Mouse (Mus musculus): Measurements from ENCODE around the gene Pls1. TPM values are rescaled to one million over a fixed set of nuclear protein-coding genes. Genes with fewer than 3 reads are reported as not detected.

Pls1 gene
- total and polyA plus RNA-seq, 3 experiments, result 0.16 TPM; not detected in 2

DNA sequence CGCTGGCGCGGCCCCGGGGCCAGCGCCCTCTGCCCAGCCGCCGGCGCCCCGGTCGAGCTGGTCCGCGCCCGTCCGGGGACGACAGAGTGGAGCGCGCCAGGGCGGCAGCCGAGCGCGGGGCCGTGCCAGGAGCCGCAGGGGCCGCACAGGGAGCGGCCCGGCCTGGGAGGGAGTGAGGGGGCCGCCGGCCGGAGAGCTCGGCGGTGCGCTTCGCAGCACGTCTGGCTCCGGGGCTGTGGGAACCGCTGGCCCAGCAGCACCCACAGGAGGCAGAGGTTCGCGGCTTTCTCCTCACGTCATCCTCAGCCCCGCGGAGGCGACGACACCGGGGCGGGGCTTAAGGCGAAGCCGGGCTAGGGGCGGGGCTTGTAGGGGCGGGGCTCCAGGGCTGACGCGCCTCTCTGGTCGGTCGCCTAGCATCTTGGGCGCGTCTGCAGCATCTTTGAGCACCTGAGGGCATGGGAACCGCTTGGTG, 95.0 kb downstream of the Pls1 start, which contains the start of gene Trpc1:
Gene Trpc1 (minus strand): TSS at position 339 of the 475 bp plus-strand sequence.
- DNase-seq (ENCODE audit: low spot score) (no peak), ATAC-seq (ENCODE audit: extremely low read depth, insufficient number of reproducible peaks, low FRiP score, poor library complexity, severe bottlenecking) (no peak)
- Histone ChIP-seq H3K4me1 (ENCODE audit: insufficient read depth, low read depth, low read length) (no peaks in the 10 kb centered on the region), H3K27me3 (ENCODE audit: insufficient read depth, low read length) (no peaks in the 10 kb centered on the region), H3K4me3 (ENCODE audit: low read depth, low read length) (no peak within 1 kb of the TSS), H3K36me3 (replicated peaks) (no peaks in the 10 kb centered on the region), H3K9me3 (replicated peaks) (peaks cover 11% of the 10 kb centered on the region; the same call in 1 of the 2 replicates)
- no peak for TF ChIP-seq GATA1 (IDR thresholded peaks at IDR 0.05; ENCODE audit: borderline replicate concordance, low read length)
- no peak for TF ChIP-seq GATA2 (IDR thresholded peaks at IDR 0.05; ENCODE audit: borderline replicate concordance, low read depth, low read length)

DNA sequence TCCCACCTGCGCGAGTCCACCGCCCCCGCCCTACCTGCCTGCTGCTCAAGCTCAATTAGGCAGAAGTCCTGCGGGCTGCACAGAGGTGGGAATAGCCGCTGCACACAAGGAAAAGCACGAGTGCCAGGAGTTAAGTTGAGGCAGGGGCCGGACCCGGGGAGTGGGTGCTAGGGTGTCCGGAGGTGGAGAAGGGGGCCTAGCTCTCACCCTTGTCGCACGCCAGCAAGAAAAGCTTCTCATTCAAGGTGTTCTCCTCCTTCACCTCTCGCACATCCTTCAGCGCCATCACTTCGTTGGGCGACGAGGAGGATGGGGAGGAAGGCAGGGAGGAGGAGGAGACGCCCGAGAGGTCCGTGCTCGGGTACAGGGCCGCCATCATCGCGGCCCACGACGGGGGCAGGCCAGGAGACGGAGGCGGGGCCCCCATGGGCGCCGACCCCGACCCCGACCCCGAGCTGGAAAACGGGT, 95.6 kb downstream of the Pls1 start:
- Histone ChIP-seq H3K27me3 (ENCODE audit: insufficient read depth, low read length) (no peaks in the 10 kb centered on the region), H3K4me3 (ENCODE audit: low read depth, low read length) (no peak overlapping the region), H3K4me1 (ENCODE audit: insufficient read depth, low read depth, low read length) (no peaks in the 10 kb centered on the region), H3K9me3 (replicated peaks) (peaks cover 11% of the 10 kb centered on the region; the same call in 1 of the 2 replicates), H3K36me3 (replicated peaks) (no peaks in the 10 kb centered on the region)
- DNase-seq (ENCODE audit: low spot score), result no peak
- ATAC-seq (ENCODE audit: extremely low read depth, insufficient number of reproducible peaks, low FRiP score, poor library complexity, severe bottlenecking), result no peak
- no peak for TF ChIP-seq GATA1 (IDR thresholded peaks at IDR 0.05; ENCODE audit: borderline replicate concordance, low read length)
- TF ChIP-seq GATA2 (IDR thresholded peaks at IDR 0.05; ENCODE audit: borderline replicate concordance, low read depth, low read length), result no peak
- no peak for TF ChIP-seq CTCF (IDR thresholded peaks at IDR 0.05; ENCODE audit: low read depth, low read length)
- no peak for TF ChIP-seq POLR2AphosphoS5 (IDR thresholded peaks at IDR 0.05; ENCODE audit: insufficient replicate concordance, low read depth, low read length)
- no peak for TF ChIP-seq TAL1 (conservative IDR thresholded peaks at IDR 0.05; ENCODE audit: low read depth, low read length)

DNA sequence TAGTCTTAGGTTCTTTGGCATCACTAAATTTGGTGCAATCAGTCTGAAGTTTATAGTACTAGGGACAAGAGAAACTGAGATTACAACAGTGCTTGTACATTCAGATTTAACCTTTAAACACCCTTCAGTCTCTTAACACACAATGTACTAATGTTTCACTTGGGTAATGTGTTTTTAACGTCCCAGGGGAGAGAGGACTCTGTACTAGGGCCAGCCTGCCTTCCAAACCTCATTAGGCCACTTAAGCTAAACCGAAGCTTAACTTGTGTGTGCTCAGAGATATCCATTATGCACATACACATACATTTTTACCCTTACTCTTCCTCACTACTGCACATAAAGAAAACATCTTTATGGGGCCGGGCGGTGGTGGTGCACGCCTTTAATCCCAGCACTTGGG, 97.8 kb downstream of the Pls1 start:
- TF ChIP-seq GATA2 (IDR thresholded peaks at IDR 0.05; ENCODE audit: borderline replicate concordance, low read depth, low read length) (no peak), CTCF (IDR thresholded peaks at IDR 0.05; ENCODE audit: low read depth, low read length) (no peak)
- no peak for DNase-seq (ENCODE audit: low spot score)
- Histone ChIP-seq H3K27me3 (ENCODE audit: insufficient read depth, low read length) (no peaks in the 10 kb centered on the region), H3K4me3 (ENCODE audit: low read depth, low read length) (no peak overlapping the region), H3K36me3 (replicated peaks) (no peaks in the 10 kb centered on the region), H3K4me1 (ENCODE audit: insufficient read depth, low read depth, low read length) (no peaks in the 10 kb centered on the region), H3K9me3 (replicated peaks) (peaks cover 11% of the 10 kb centered on the region; the same call in 1 of the 2 replicates)
- no peak for ATAC-seq (ENCODE audit: extremely low read depth, insufficient number of reproducible peaks, low FRiP score, poor library complexity, severe bottlenecking)

DNA sequence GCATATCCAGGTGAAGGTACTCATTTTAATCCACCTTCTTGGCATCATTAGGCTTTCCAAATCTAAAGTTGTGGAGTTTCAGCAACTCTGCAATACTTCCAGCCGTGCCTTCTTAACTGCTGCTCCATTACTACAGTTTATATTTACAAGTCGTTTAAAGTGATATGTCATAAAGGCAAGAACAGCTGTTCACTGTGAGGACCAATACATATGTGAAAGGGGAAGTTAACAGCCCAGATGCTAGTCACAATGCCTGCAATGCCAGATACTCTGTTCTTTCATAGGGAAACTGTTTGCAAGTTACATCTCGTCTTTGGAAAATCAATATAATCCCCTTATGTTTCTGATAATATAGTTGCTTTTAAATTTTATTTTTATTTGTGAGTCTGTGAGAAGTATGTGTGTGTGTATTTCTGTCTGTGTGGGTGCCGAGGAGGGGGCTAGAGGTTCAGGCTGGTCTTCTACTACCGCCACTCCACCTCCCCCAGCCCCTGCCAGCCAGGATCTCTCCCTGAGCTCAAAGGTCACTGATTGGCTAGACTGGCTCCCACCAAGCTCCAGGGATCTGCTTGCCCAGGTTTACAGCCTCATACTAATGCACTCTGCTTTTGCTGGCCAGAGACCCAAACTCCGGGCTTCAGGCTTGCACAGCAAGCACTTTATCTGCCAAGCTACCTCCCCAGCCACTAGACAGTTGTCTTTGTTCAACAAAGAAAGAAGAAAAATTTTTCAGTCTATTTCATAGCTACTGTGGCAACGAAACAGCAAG, 100.1 kb downstream of the Pls1 start:
- H3K9me3 ChIP-seq (replicated peaks), result peaks cover 7% of the 10 kb centered on the region; the same call in 1 of the 2 replicates
- H3K36me3 ChIP-seq (replicated peaks), result no peaks in the 10 kb centered on the region
- no peaks in the 10 kb centered on the region for H3K27me3 ChIP-seq (ENCODE audit: insufficient read depth, low read length)
- ATAC-seq (ENCODE audit: extremely low read depth, insufficient number of reproducible peaks, low FRiP score, poor library complexity, severe bottlenecking) (no peak), DNase-seq (ENCODE audit: low spot score) (no peak)
- no peak overlapping the region for H3K4me3 ChIP-seq (ENCODE audit: low read depth, low read length)
- TF ChIP-seq CTCF (IDR thresholded peaks at IDR 0.05; ENCODE audit: low read depth, low read length) (no peak), GATA2 (IDR thresholded peaks at IDR 0.05; ENCODE audit: borderline replicate concordance, low read depth, low read length) (no peak), POLR2AphosphoS5 (IDR thresholded peaks at IDR 0.05; ENCODE audit: insufficient replicate concordance, low read depth, low read length) (no peak)
- H3K4me1 ChIP-seq (ENCODE audit: insufficient read depth, low read depth, low read length), result no peaks in the 10 kb centered on the region

DNA sequence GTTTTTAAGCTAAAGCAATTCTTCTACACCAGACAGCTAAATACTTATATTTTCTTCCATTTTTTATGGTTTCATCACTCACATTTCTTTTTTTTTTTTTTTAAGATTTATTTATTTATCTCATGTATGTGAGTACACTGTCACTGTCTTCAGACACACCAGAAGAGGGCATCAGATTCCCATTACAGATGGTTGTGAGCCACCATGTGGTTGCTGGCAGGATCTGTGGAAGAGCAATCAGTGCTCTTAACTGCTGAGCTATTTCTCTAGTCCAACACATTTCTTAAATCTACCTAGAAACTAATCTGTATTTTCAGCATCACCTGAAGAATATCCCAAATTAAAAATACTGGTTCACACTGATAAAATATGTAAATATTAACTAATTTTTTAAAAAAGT, 108.9 kb downstream of the Pls1 start:
- ATAC-seq (ENCODE audit: extremely low read depth, insufficient number of reproducible peaks, low FRiP score, poor library complexity, severe bottlenecking) (no peak), DNase-seq (ENCODE audit: low spot score) (no peak)
- H3K27me3 ChIP-seq (ENCODE audit: insufficient read depth, low read length), result no peaks in the 10 kb centered on the region
- H3K4me3 ChIP-seq (ENCODE audit: low read depth, low read length), result no peak overlapping the region
- H3K4me1 ChIP-seq (ENCODE audit: insufficient read depth, low read depth, low read length), result no peaks in the 10 kb centered on the region
- H3K36me3 ChIP-seq (replicated peaks), result no peaks in the 10 kb centered on the region
- no peaks in the 10 kb centered on the region for H3K9me3 ChIP-seq (replicated peaks)
- TF ChIP-seq GATA2 (IDR thresholded peaks at IDR 0.05; ENCODE audit: borderline replicate concordance, low read depth, low read length) (no peak), GATA1 (IDR thresholded peaks at IDR 0.05; ENCODE audit: borderline replicate concordance, low read length) (no peak), CTCF (IDR thresholded peaks at IDR 0.05; ENCODE audit: low read depth, low read length) (no peak)

DNA sequence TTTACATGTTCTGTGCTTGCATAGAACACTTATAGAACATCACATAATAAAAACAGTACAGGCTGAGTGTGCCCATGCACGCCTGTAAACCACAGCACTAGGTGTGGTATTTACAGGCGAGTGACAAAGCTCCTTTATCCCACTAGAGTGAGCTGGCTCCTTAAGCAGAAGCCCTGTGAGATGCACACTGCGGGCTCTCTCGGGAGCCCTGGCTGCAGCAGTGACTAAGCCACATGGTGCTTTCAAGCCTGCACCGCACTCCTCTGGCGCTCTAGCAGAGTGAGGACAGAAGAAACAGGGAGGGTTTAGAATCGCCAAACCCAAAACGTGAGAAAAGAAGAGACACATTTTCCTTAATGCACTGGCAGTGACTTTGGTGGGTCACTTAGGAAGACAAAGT, 132.5 kb downstream of the Pls1 start:
- Histone ChIP-seq H3K36me3 (replicated peaks) (no peaks in the 10 kb centered on the region), H3K27me3 (ENCODE audit: insufficient read depth, low read length) (no peaks in the 10 kb centered on the region; the same call in 1 of the 2 replicates), H3K4me3 (ENCODE audit: low read depth, low read length) (no peak overlapping the region), H3K4me1 (ENCODE audit: insufficient read depth, low read depth, low read length) (no peaks in the 10 kb centered on the region), H3K9me3 (replicated peaks) (no peaks in the 10 kb centered on the region)
- DNase-seq (ENCODE audit: low spot score), result no peak
- no peak for ATAC-seq (ENCODE audit: extremely low read depth, insufficient number of reproducible peaks, low FRiP score, poor library complexity, severe bottlenecking)
- TF ChIP-seq CTCF (IDR thresholded peaks at IDR 0.05; ENCODE audit: low read depth, low read length) (no peak), TAL1 (conservative IDR thresholded peaks at IDR 0.05; ENCODE audit: low read depth, low read length) (no peak), GATA1 (IDR thresholded peaks at IDR 0.05; ENCODE audit: borderline replicate concordance, low read length) (no peak), GATA2 (IDR thresholded peaks at IDR 0.05; ENCODE audit: borderline replicate concordance, low read depth, low read length) (no peak), POLR2AphosphoS5 (IDR thresholded peaks at IDR 0.05; ENCODE audit: insufficient replicate concordance, low read depth, low read length) (no peak)
